Mouse (Mus musculus) pancreas, adult 10 weeks (tissue): ENCODE results near the gene Btf3l4. TPM values are rescaled to one million over a fixed set of nuclear protein-coding genes. Genes with fewer than 3 reads are reported as not detected.

Experiments used
- polyA plus RNA-seq: library from polyadenylated mRNA; stranded (reverse); fragments of 350-450 nt; fragmentation: Illumina TruSeq; extraction: RNeasy Lipid Tissue Mini Kit (QIAGEN cat#74804); gene quantifications from one replicate; pipeline ENCODE4 v1.2.3, GENCODE M21; 2015; ENCODE audit warnings: low read depth, low replicate concordance; ENCODE audit not compliant: insufficient read depth

The Btf3l4 gene
- 13.4 TPM for polyA plus RNA-seq

DNA sequence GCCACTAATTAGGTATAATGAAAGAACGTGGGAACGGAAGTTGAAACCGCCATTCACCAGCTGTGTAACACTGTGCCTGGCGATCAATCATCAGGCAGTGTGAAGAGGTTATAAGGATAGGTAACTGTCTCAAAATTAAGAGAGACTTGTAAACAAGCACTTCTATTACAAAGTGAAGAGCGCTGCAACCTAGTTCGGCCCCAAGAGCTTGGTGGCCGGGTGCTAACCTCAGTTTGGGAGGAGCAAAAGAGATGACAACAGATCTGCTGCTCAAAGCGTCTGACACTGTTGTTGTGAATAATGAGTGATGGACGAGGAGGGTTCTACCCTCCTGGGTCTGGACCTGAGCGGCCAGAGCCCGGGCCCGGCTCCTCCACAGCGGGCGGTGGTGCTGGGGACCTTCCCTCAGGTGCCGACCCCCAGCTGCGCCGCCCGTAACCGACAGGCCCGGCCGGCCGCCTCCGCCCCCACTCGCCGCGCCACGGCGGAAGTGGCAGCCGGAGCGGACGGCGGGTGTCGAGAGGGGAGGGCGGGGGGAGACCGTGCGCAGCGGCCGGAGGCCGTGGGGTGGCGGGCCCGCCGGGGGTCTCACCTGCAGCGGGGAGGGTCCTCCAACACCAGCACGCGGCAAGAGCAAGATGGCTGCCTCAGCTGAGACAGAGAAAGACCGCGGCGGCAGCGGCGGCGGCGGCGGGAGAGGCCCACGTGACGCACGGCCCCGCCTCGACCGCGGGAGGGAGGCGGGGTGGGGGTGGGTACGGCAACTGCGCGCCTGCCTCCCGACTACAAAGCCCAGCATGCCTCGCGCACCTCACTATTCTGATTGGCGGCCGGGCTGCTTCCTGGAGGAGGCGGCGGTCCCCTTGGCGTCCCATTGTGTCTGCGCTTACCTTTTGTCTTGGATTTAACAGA, at the start of gene Btf3l4:
Gene Btf3l4 (minus strand): TSS at position 699 of the 912 bp plus-strand sequence.

DNA sequence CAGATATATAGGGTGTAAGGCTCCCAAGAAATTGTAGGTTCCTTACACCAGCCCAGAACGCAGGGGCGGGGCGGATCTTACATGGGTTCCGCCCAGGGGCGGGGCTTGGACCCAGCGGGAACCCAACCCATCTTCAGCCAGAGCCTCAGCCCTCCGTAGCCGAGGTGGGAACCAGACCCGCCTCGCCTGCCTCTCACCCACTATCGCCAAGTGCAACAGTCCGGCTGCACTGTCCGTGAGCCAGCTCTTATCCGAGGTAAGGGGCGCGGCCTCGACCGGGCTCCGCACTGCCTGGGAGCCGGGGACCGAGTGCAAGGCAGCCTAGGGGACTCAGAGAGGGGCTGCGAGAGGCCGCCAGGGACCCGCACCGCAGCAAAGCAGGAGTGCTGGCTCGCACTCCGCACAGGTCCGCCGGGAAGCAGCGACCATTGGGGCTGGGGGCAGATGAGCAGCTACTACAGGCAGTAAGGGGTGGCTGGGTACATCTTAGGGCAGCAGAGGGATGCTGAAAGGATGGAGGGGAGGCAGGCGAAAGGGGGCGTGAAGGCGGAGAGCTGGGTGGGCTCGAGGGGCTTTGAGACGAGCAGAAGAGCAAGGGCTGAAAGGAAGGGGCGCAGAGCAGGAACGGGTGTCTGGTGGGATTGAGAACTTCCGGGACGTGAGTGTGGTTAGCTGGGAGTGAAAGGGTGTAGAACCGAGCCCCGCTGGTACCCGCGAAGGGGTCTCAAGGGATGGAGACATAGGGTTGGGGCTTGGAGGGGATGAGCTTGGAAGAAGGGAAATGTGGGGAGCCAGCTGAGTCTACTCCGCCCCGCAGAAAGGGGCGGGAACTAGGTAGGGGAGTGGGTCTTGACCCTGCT, 45.8 kb upstream of the Btf3l4 start, which contains the start of gene Rab3b:
Gene Rab3b (plus strand): TSS at position 101 of the 860 bp plus-strand sequence.

DNA sequence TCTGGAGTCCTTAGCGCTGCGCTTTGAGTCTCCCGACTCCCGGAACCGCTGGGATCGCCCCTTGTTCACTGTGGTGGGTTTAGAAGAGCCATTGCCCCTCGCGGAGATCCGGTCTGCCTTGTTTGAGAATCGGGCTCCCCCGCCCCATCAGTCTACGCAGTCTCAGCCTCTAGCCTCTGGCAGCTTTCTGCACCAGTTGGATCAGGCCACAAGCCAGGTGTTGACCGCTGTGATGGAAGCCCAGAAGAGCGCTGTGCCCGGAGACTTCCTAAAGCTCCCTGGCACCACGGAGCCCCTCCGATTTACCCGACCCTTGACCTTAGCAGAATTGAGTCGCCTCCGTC, 15.1 kb upstream of the Btf3l4 start, which contains the start of gene A730015C16Rik:
Gene A730015C16Rik (minus strand): TSS at position 115 of the 344 bp plus-strand sequence.

DNA sequence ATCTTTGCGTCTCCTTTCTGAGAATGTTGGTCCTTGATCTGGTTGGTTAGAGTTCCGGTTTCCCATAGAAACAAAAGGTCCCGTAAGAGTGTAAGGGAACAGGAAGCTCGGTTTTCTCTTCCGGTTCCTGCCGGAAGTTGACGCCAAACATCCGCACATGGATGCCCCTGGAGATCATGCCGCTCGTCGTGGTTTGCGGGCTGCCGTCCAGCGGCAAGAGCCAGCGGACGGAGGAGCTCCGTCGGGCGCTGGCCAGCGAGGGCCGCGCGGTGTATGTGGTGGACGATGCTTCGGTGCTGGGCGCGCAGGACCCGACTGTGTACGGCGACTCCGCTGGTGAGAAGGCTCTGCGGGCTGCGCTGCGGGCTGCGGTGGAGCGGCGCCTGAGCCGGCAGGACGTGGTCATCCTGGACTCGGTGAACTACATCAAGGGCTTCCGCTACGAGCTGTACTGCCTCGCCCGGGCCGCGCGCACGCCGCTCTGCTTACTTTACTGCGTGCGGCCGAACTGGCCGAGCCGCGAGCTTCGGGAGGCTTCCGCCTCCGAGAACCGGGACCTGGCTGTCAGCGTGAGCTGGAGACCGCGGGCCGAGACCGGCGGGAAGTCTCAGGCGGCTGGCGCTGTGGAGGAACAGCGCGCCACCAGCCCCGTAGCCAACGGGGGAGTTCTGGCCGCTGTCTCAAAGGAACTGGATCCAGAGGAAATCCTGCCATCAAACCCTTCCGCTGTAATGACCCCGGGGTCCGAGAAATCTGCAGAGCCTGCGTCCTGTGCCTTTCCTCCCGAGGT, 14.5 kb upstream of the Btf3l4 start, which contains the start of gene Kti12:
Gene Kti12 (plus strand): TSS at position 71 of the 790 bp plus-strand sequence.

DNA sequence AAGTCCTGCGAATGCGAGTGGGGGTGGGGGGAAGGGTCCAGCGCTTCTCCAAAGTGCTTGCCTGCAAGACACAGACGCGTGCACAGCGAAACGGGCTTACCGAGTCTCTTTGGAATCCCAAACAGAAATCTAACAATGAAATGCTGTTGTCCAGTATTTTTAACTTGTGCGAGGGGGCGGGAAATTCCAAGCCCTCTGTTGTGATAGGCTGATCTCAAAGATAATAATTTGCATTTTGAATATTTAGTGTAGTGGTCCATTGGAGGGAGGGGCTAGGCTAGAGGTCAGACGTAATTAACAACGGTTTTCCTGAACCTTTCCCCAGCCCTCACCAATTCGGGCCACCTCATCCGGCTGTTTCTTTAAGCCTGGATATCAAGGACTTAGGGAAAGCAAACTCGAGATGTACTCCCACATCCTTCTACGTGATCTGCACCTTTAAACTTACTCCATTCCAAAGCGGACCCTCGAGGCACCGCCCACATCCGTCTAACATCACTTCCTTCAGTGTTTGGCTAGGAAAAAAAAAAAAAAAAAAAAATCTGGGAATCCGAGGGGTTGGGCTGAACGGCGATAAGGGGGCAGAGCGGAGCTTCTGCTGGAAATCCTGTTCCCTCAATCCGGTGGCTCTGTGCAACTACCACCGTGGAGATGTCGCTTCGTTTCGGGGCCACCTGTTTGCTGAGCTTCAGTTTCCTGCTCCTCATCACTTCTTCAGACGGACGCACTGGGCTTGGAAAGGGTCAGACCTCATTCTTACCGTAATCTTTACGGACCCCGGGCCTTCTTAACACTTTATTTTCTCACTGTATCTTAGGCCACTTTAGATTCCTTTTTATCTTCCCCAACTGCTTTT, 929 bp upstream of the Btf3l4 start, which contains the start of gene Txndc12:
Gene Txndc12 (plus strand): TSS at position 487 of the 856 bp plus-strand sequence.

DNA sequence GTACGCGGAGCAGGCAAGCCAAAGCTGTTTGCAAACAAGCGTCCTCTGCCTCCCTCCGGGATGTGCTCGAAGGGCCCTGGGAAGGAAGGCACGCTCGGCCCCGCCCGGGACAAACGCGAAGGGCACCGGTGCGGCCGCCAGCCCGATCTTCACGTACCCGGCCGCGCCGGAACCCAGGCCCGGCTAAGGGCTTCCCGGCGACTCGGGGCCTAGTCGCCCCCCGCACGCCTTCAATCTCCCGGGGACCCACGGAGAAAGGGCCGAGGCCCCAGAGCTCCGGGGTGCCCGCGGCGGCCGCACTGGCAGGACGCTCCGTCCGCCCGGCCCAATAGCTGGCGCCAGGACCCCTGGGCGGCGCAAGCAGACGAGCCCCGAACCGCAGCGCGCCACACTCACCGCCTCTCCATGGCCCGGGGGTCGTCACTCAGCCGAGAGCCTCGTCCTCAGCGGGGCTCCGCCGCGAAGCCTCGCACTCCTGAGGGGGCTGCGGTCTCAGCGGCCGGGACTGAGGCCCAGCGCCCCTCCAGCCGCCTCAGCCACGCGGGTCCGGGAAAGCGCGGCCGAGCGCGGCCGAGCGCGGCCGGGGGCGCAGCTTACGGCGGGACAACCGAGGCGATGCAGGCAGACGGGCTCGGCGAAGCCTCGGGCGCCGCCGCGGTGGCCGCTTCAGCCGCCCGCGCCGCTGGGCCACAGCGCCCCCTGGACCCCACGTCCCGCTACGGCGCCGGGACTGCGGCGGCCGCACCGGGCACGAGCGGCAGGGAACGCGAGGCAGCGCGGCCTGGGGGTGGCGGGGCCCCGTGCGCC, 53.2 kb downstream of the Btf3l4 start, which contains the start of gene Zfyve9:
Gene Zfyve9 (minus strand): TSS at position 742 of the 807 bp plus-strand sequence.

Other genes with a start within 250 kb of the Btf3l4 start
- gene Cc2d1b, start 213.7 kb downstream of the Btf3l4 start, polyA plus RNA-seq = 30.5 TPM
- not detected for gene 3110021N24Rik, start 114.0 kb downstream of the Btf3l4 start, polyA plus RNA-seq
- 3.9 TPM for gene Zfyve9, start 52.8 kb downstream of the Btf3l4 start, polyA plus RNA-seq
- gene Txndc12, start 987 bp upstream of the Btf3l4 start, polyA plus RNA-seq = 11.9 TPM
- gene Kti12, start 14.2 kb upstream of the Btf3l4 start, polyA plus RNA-seq = 6.8 TPM
- not detected for gene A730015C16Rik, start 15.0 kb upstream of the Btf3l4 start, polyA plus RNA-seq
- gene Rab3b, start 45.4 kb upstream of the Btf3l4 start, polyA plus RNA-seq = 1.9 TPM
- gene Nrd1, start 167.0 kb upstream of the Btf3l4 start, polyA plus RNA-seq = 37.4 TPM